Mouse (Mus musculus) kidney, postnatal 0 days (tissue): Measurements from ENCODE around the gene Rab11fip3. TPM values are rescaled to one million over a fixed set of nuclear protein-coding genes. Genes with fewer than 3 reads are reported as not detected.
A peak's percentile ranks its signal among the peaks of the same experiment; 100 is the strongest.

Source experiments
- ATAC-seq: fragments of 200-750 bp; cut with Nextera tagmentation; replicated peaks from 2 replicates; pipeline ENCODE4 v1.8.0; 2017; ENCODE audit warnings: low read depth, moderate number of reproducible peaks, moderate TSS enrichment, moderate library complexity; ENCODE audit not compliant: low FRiP score
- DNase-seq: peaks from one replicate; pipeline ENCODE4 v3.0.0-alpha.2; 2016; ENCODE audit warnings: low spot score
- H3K27ac ChIP-seq: fragments of 300-500 bp; sonication (generic); 2 replicates; pipeline ENCODE4 v1.5.1; 2014; ENCODE audit warnings: mild to moderate bottlenecking
- H3K27me3 ChIP-seq: fragments of 300-500 bp; sonication (generic); 2 replicates; pipeline ENCODE4 v1.6.1; 2014; ENCODE audit warnings: low read length, mixed read lengths; ENCODE audit not compliant: insufficient read depth
- H3K36me3 ChIP-seq: fragments of 300-500 bp; sonication (generic); 2 replicates; pipeline ENCODE4 v1.6.1; 2014; ENCODE audit warnings: low read length, mixed read lengths; ENCODE audit not compliant: insufficient read depth
- H3K4me1 ChIP-seq: fragments of 300-500 bp; sonication (generic); replicated peaks from 2 replicates; pipeline ENCODE4 v1.6.1; 2014; ENCODE audit warnings: antibody characterized with exemption, low read length, mixed read lengths; ENCODE audit not compliant: insufficient read depth
- H3K4me2 ChIP-seq: fragments of 300-500 bp; sonication (generic); 2 replicates; pipeline ENCODE4 v1.6.1; 2014; ENCODE audit warnings: mild to moderate bottlenecking, low read length, moderate library complexity, mixed read lengths
- H3K4me3 ChIP-seq: fragments of 300-500 bp; sonication (generic); replicated peaks from 2 replicates; pipeline ENCODE4 v1.5.1; 2014; ENCODE audit warnings: low read depth, low read length
- H3K9ac ChIP-seq: fragments of 300-500 bp; sonication (generic); 2 replicates; pipeline ENCODE4 v1.6.1; 2014; ENCODE audit warnings: low read depth, low read length
- H3K9me3 ChIP-seq: fragments of 300-500 bp; sonication (generic); replicated peaks from 2 replicates; pipeline ENCODE4 v1.6.1; 2016; ENCODE audit warnings: low read length, inconsistent platforms, mixed read lengths
- CTCF ChIP-seq: IDR thresholded peaks from 2 replicates; pipeline ENCODE4 v1.5.1; 2016; ENCODE audit warnings: antibody characterized with exemption, low read depth, mild to moderate bottlenecking, moderate library complexity
- WGBS: fragments of 180-500 bp; shearing (Covaris S2); extraction: QIAGEN DNeasy Blood & Tissue Kit; methylation state at CpG from one replicate; pipeline ENCODE4 v1.1.7; 2014; 5-methylcytosine and 5-hydroxymethylcytosine counted together
- polyA plus RNA-seq: library from polyadenylated mRNA; unstranded; fragments of >200 nt; fragmentation: Nextera tagmentation; extraction: Ambion mirVana; gene quantifications from 2 replicates; pipeline ENCODE4 v1.2.1, GENCODE M21; 2015

The Rab11fip3 gene
- polyA plus RNA-seq, 1 experiment from 2014 or later: 35.3 TPM

DNA sequence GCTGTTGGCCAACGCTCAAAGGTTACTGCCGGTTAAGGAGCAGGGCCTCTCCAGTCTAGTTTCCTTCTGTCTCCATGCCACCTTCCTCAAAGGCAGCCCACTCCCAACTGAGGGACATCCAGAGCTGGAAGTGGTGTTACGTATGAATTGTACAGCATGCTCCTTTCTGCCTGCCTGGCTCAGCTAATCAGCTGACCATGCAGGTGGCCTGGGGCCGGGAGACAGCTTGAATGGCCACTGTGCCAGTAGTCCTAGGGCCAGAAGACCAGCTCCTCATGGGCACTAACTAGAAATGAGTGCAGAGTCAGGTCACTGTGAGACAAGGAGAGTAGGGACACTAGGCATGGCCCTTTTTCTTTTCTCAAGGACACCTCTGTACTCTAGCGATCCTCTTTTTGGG is 116.2 kb downstream of the Rab11fip3 start:
- no peak for ATAC-seq
- no peak overlapping the region for H3K4me2 ChIP-seq
- no peaks in the 10 kb centered on the region for H3K9me3 ChIP-seq
- no peaks in the 10 kb centered on the region for H3K36me3 ChIP-seq
- no peak overlapping the region for H3K9ac ChIP-seq
- DNase-seq: no peak
- H3K4me1 ChIP-seq: 0 out of 2 replicates have a peak, but pooled peaks cover 2% of the 10 kb centered on the region
- H3K27me3 ChIP-seq: peaks cover 13% of the 10 kb centered on the region
- 78% methylated on average over 5 of the region's 5 CpGs for WGBS
- TF ChIP-seq CTCF: no peak
- no peak overlapping the region for H3K4me3 ChIP-seq
- H3K27ac ChIP-seq: no peak overlapping the region

DNA sequence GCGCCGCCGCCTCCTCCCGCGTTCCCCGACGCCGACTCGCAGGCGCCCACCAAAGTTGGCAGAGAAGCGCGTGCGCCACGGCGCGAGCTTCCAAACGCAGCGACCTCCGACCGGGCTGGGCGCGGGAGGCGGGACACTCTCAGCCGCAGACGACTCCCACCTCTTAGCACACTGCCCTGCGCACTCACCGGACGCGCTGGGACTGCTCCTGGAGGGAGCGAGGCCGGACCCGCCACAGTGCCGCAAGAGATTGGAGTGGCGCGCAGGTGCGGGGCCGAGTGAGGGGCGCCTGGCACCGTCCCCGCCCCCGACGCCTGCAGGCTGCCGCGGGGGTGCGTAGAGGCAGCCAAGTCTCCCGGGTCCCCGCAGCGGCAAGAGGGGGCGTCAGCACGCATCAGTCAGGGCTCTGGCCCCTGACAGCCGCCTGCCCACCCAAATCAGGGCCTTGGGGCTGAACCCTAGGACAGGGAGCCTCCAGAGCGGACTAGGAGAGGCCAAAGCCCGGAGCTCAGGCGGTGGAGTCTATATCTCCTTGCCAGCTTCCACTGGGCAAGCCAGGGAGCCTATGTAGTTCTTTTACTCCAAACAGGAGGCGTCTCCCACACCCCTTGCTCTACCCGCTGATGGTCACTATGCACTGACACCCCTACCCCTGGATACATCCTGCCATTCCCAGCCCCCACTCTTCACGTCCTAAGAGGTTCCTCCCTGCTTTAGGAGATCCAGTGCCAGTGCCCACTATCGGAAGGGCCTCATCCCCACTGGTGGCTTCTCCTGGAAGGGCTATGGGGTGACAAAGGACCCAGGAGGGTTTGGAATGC is 117.3 kb downstream of the Rab11fip3 start, which contains the start of gene A930017K11Rik:
A930017K11Rik (minus strand) TSS at position 763 of the 821 bp plus-strand sequence.
- TF ChIP-seq CTCF: no peak
- peak; percentile 23; the same call in 1 of the 2 replicates for ATAC-seq
- Histone ChIP-seq H3K9me3 (no peaks in the 10 kb centered on the region), H3K4me3 (peak within 1 kb of the TSS; percentile 37), H3K27me3 (peaks cover 13% of the 10 kb centered on the region), H3K4me2 (peak within 1 kb of the TSS; percentile 72), H3K27ac (peak within 1 kb of the TSS; percentile 60), H3K36me3 (no peaks in the 10 kb centered on the region), H3K9ac (peak within 1 kb of the TSS; percentile 56), H3K4me1 (0 out of 2 replicates have a peak, but pooled peaks cover 2% of the 10 kb centered on the region)
- WGBS: 2% methylated on average over 58 of the region's 58 CpGs
- peak; percentile 29 for DNase-seq

DNA sequence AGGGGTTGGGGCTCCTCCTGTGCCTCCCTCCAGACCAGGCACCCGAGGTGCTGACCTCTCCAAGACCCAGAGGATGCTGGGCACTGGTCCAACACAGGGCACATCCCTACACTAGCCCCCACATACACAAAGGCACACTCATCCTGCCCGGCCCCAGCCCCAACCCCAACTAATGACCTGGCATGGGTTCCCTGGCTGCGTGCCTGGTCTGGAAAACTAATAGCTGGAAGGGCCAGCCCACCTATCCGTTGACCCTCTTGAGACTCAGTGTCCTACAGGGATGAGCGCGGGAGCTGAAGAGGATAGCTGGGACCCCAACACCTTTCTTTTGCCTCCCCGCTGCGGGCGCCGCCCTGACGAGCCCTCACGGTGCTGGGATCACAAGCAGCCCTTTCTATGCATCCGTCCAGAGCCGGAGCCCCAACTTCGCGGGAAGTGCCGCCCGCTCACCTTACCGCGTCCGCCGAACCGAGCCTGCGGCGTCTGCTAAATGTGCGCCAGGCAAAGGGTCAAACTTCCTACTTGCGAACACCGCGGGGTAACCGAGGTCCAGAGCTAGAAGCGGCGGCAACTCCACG is 118.0 kb downstream of the Rab11fip3 start:
- peak overlapping the region; percentile 21 for H3K27ac ChIP-seq
- peak overlapping the region; percentile 56 for H3K9ac ChIP-seq
- 2% methylated on average over 33 of the region's 33 CpGs for WGBS
- H3K4me3 ChIP-seq: peak overlapping the region; percentile 37
- DNase-seq: no peak
- H3K9me3 ChIP-seq: no peaks in the 10 kb centered on the region
- H3K27me3 ChIP-seq: peaks cover 13% of the 10 kb centered on the region
- H3K4me2 ChIP-seq: peak overlapping the region; percentile 72
- ATAC-seq: 0 out of 2 replicates have a peak, but pooled peaks have one; percentile 33
- TF ChIP-seq CTCF: no peak
- 0 out of 2 replicates have a peak, but pooled peaks cover 2% of the 10 kb centered on the region for H3K4me1 ChIP-seq
- no peaks in the 10 kb centered on the region for H3K36me3 ChIP-seq

DNA sequence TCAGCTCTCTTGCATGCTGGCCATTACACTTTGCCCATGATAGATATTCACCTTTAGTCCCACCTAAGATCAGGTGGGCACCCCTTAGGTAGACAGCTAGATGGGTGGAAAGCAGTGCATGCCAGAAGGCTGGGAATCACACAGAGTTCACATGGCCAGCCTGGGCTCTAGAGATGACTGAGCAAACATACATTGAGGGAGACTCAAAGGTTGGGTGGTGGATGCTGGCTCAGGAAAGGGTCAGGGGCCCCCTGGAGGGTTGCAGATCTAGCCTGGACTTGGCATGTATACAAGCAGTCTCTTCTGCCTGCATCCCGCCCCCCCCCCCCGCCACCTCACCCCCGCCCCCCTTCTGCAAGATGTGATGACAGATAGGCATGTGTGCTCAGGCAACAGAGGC is 118.6 kb downstream of the Rab11fip3 start:
- TF ChIP-seq CTCF: no peak
- H3K27me3 ChIP-seq: peaks cover 13% of the 10 kb centered on the region
- no peak for ATAC-seq
- H3K27ac ChIP-seq: peak overlapping the region; percentile 25; the same call in 1 of the 2 replicates
- H3K9ac ChIP-seq: no peak overlapping the region
- H3K9me3 ChIP-seq: no peaks in the 10 kb centered on the region
- 0% methylated on average over 1 of the region's 3 CpGs for WGBS
- peaks cover 2% of the 10 kb centered on the region; the same call in 1 of the 2 replicates for H3K4me1 ChIP-seq
- peak overlapping the region; percentile 37 for H3K4me3 ChIP-seq
- H3K36me3 ChIP-seq: no peaks in the 10 kb centered on the region
- 0 out of 2 replicates have a peak overlapping the region, but pooled peaks have one; percentile 72 for H3K4me2 ChIP-seq
- no peak for DNase-seq

DNA sequence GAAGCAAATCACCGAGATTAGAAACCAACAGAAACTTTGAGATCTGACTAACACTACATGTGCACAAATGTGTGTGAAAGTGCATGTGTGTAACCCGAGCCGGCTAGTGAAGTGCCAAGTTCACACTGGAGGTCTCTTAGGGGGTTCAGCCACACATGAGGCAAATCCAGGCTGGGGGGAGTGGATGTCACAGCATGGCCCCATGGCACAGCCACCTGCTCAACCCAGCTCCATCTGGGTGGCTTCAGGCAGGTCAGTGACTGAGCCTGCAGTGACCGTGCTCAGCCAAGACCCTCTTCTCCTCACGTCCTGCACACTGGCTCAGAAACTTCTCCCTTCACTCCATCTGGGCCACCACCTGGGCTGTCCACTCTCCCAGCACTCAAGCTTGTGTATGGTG is 119.4 kb downstream of the Rab11fip3 start:
- Histone ChIP-seq H3K9ac (no peak overlapping the region), H3K9me3 (no peaks in the 10 kb centered on the region), H3K27me3 (peaks cover 13% of the 10 kb centered on the region), H3K4me1 (peaks cover 2% of the 10 kb centered on the region; the same call in 1 of the 2 replicates), H3K4me3 (no peak overlapping the region), H3K36me3 (no peaks in the 10 kb centered on the region), H3K27ac (no peak overlapping the region), H3K4me2 (peak overlapping the region; percentile 1; the same call in 1 of the 2 replicates)
- 60% methylated on average over 5 of the region's 5 CpGs for WGBS
- ATAC-seq (no peak), DNase-seq (no peak)
- no peak for TF ChIP-seq CTCF

DNA sequence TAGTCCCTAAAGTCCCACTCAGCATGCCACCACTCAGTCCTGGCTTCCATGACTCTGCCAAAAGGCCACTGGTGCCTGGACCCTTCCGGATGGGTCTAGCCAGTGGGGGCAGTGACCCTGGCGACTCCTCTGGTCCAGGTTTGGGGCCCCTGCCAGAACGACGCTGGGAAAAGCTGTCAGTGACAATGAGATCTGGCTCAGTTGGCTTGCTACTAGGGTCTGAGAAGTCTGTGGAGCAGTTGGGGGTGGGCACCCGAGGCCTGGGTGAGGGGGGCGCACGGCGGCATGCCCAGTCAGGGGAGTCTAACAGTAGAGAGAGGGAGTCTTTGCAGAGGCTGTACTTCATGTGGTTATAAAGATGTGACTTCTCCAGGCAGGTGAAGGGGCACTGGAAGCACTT is 121.3 kb downstream of the Rab11fip3 start:
- no peak for TF ChIP-seq CTCF
- Histone ChIP-seq H3K27ac (no peak overlapping the region), H3K4me1 (peaks cover 2% of the 10 kb centered on the region; the same call in 1 of the 2 replicates), H3K9me3 (no peaks in the 10 kb centered on the region), H3K27me3 (peaks cover 13% of the 10 kb centered on the region), H3K4me2 (no peak overlapping the region), H3K9ac (no peak overlapping the region), H3K4me3 (no peak overlapping the region), H3K36me3 (no peaks in the 10 kb centered on the region)
- 68% methylated on average over 8 of the region's 8 CpGs for WGBS
- no peak for ATAC-seq
- DNase-seq: no peak
